Mouse (Mus musculus): ENCODE results near the gene Blvrb. TPM values are rescaled to one million over a fixed set of nuclear protein-coding genes. Genes with fewer than 3 reads are reported as not detected.

The Blvrb gene
- polyA plus RNA-seq, 1 experiment from 2014 or later, result 16.8 TPM

DNA sequence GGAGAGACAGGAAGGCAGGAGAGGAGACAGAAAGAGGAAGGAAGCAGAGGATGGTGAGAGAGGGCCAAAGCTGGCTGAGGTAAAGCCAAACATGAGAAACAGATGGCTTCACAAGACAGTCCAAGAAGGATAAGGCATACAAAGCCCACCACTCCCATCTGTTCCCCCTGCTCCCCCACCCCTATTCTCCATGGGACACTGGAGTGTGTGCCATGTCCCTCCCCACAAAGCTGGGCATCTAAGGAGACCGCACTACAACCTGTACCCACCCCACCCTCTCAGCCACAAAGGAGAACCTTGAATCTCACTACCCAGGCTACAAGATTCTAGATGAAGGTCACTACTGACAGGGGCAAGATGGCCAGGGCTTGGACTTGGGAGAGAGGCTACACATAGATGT, 20.4 kb upstream of the Blvrb start:
- Histone ChIP-seq H3K36me3 (ENCODE audit: poor library complexity, severe bottlenecking) (no peaks in the 10 kb centered on the region), H3K4me3 (no peak overlapping the region), H3K4me2 (no peak overlapping the region), H3K27me3 (peaks cover 2% of the 10 kb centered on the region; the same call in 1 of the 2 replicates), H3K4me1 (no peaks in the 10 kb centered on the region), H3K27ac (no peak overlapping the region), H3K9ac (no peak overlapping the region), H3K9me3 (replicated peaks) (peaks cover 10% of the 10 kb centered on the region)
- ATAC-seq, result no peak
- WGBS, result 80% methylated on average over 1 of the region's 1 CpGs

DNA sequence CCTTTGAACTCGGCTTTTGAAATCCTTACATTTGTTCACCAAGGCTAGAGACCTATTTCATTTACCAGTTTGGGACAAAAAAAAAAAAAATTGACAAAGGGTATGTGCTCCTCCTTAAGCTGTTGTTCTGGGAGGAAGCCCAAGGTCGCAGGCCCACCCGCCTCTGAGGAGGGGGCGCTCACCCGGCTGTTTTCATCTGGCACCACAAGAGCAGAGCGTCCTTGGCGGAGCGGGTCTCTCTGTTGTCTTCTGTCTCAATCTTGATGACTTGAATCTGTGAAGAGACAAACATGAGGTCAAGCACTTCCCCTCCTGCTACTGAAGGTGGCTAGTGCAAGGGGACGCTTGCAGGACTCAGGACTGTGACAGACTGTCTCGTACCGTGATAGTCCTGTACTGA, 19.8 kb upstream of the Blvrb start:
- Histone ChIP-seq H3K27ac (no peak overlapping the region), H3K36me3 (ENCODE audit: poor library complexity, severe bottlenecking) (no peaks in the 10 kb centered on the region), H3K27me3 (peaks cover 5% of the 10 kb centered on the region), H3K4me1 (no peaks in the 10 kb centered on the region), H3K4me3 (no peak overlapping the region), H3K9ac (no peak overlapping the region), H3K4me2 (no peak overlapping the region), H3K9me3 (replicated peaks) (peaks cover 8% of the 10 kb centered on the region)
- 75% methylated on average over 11 of the region's 11 CpGs for WGBS
- ATAC-seq, result no peak

DNA sequence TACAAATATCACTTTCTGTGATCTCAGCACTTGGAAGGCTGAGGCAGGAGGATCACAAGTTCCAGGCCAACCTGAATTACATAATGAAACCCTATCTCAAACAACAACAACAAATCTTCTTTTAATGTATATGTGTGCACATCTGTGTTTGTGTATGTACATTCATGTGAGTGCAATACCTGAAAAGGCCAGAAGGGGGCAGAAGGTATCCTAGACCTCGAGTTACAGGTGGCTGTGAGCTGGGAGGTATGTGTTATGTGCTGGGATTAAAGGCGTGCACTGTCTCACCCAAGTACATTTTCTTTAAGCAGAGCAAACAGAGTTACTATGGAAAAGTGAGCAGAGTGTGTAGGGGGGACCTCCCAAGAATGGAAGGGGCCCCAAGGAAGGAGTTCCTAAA, 18.6 kb upstream of the Blvrb start:
- H3K27ac ChIP-seq, result no peak overlapping the region
- no peak for ATAC-seq

DNA sequence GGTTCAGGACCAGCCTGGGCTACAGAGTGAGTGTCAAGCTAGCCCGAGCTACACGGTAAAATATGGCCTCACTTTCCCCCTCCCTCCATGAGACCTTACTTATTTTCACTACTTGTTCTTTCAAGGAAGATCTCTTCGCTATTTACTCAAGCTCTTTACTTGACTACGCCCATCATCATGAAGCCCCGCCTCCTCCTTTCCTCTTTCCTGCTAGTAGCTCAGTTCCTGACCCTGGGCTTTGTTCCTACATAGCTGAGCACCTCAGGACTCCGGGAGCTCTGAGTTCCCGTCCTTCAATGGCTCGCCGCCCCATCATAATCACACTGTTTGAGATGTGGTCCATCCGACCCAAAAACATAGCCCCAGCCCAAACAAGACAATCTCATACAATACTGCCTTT, 14.4 kb upstream of the Blvrb start:
- no peak overlapping the region for H3K4me3 ChIP-seq
- 36% methylated on average over 10 of the region's 10 CpGs for whole genome bisulfite sequencing
- peaks cover 24% of the 10 kb centered on the region for H3K27me3 ChIP-seq
- H3K9ac ChIP-seq, result no peak overlapping the region
- H3K4me2 ChIP-seq, result no peak overlapping the region
- ATAC-seq, result no peak
- no peaks in the 10 kb centered on the region for H3K4me1 ChIP-seq
- no peaks in the 10 kb centered on the region for H3K36me3 ChIP-seq (ENCODE audit: poor library complexity, severe bottlenecking)
- H3K27ac ChIP-seq, result no peak overlapping the region
- peaks cover 8% of the 10 kb centered on the region for H3K9me3 ChIP-seq (replicated peaks)

More for the DNA sequence above, 18.6 kb upstream of the Blvrb start:
- Histone ChIP-seq H3K36me3 (ENCODE audit: poor library complexity, severe bottlenecking) (no peaks in the 10 kb centered on the region), H3K9me3 (replicated peaks) (peaks cover 8% of the 10 kb centered on the region), H3K9ac (no peak overlapping the region), H3K4me2 (no peak overlapping the region), H3K4me3 (no peak overlapping the region), H3K4me1 (no peaks in the 10 kb centered on the region), H3K27me3 (peaks cover 15% of the 10 kb centered on the region)
- WGBS, result 58% methylated on average over 2 of the region's 2 CpGs

DNA sequence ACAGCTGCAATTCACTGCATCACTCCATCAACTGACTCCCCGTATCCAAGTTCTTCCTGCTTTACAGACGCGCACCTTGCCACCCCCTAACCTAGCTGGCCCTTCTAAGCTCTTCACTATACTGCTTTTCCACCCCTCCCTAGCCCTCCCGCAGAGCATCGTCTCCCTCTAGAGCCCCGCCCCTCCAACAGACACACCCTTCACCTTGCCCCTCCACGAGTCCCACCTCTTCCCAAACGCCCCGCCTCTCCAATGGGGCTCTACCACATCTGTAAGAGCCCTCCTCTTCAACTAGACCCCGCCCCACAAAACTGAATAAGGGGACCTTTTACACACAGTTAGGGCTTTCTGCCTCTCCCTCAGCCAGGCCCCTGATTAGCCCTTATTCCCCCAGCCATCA, 14.0 kb upstream of the Blvrb start:
- WGBS, result 11% methylated on average over 10 of the region's 10 CpGs
- H3K27ac ChIP-seq, result no peak overlapping the region
- peaks cover 24% of the 10 kb centered on the region for H3K27me3 ChIP-seq
- H3K9ac ChIP-seq, result no peak overlapping the region
- no peak overlapping the region for H3K4me2 ChIP-seq
- H3K4me3 ChIP-seq, result no peak overlapping the region
- ATAC-seq, result no peak
- no peaks in the 10 kb centered on the region for H3K36me3 ChIP-seq (ENCODE audit: poor library complexity, severe bottlenecking)
- peaks cover 8% of the 10 kb centered on the region for H3K9me3 ChIP-seq (replicated peaks)
- no peaks in the 10 kb centered on the region for H3K4me1 ChIP-seq

DNA sequence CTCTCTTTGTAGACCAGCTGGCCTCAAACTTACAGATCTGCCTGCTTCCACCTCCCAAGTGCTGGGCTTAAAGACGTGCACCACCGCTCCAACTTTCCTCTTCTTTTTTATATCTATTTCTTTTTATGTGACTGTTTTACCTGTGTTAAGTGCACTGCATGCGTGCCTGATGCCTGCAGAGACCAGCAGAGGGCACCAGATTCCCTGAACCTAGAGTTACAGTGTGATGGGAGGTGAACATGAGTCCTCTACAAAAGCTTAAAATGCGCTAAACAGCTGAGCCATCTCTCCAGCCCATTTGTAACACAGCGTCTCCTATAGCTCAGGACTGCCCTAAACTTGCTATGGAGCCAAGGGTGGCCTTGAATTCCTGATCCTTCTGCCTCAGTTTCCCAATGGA, 10.2 kb upstream of the Blvrb start:
- Histone ChIP-seq H3K27ac (no peak overlapping the region), H3K4me3 (no peak overlapping the region), H3K4me1 (no peaks in the 10 kb centered on the region), H3K4me2 (no peak overlapping the region), H3K36me3 (ENCODE audit: poor library complexity, severe bottlenecking) (no peaks in the 10 kb centered on the region), H3K9me3 (replicated peaks) (0 out of 2 replicates have a peak, but pooled peaks cover 3% of the 10 kb centered on the region), H3K27me3 (peaks cover 24% of the 10 kb centered on the region), H3K9ac (no peak overlapping the region)
- WGBS, result 59% methylated on average over 5 of the region's 5 CpGs
- ATAC-seq, result no peak

DNA sequence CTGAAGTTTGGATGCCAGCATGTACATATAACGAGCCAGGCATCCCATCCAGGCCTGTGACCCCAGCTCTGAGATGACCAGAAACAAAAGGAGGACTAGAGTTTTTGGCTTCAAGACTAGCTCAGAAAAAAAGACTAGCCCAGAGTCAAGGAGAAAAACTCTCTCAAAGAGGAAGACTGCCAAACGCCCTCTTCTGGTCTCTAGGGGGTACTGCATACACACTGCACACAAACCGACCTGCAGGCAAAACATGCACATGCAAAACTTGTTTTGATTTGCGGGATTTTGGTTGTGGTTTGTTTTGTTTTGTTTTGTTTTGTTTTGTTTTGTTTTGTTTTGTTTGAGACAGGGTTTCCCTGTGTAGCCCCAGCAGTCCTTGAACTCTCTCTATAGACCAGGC, 7.8 kb upstream of the Blvrb start:
- Histone ChIP-seq H3K4me3 (no peak overlapping the region), H3K4me1 (no peaks in the 10 kb centered on the region), H3K27me3 (peaks cover 9% of the 10 kb centered on the region), H3K36me3 (ENCODE audit: poor library complexity, severe bottlenecking) (no peaks in the 10 kb centered on the region), H3K4me2 (no peak overlapping the region), H3K27ac (no peak overlapping the region), H3K9me3 (replicated peaks) (0 out of 2 replicates have a peak, but pooled peaks cover 3% of the 10 kb centered on the region), H3K9ac (no peak overlapping the region)
- WGBS, result 79% methylated on average over 4 of the region's 4 CpGs
- no peak for ATAC-seq

DNA sequence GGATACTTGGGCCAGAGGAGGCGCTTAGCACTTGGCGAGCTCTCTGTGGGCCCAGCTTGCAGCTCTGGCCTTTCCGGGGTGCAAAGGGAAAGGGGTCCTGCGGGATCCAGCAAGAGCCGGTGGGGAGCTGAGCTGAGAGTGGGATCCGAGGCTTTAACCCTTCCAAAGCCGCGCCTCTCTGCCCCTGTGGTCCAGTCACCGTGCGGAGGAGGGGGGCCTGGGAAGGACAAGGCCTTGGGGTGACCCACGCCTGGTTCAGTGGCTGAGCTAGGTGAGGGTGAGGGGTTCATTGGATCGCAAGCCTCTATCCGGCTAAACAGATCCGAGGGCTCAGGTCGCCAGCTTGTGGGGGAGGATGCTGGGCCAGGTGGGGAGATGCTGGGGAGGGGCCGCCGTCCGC, 1.7 kb upstream of the Blvrb start:
- Histone ChIP-seq H3K4me1 (peaks cover 22% of the 10 kb centered on the region), H3K9me3 (replicated peaks) (no peaks in the 10 kb centered on the region), H3K4me2 (peak overlapping the region; percentile 95), H3K9ac (peak overlapping the region; percentile 80), H3K36me3 (ENCODE audit: poor library complexity, severe bottlenecking) (no peaks in the 10 kb centered on the region), H3K27me3 (peaks cover 31% of the 10 kb centered on the region), H3K27ac (no peak overlapping the region), H3K4me3 (peak overlapping the region; percentile 59)
- no peak for ATAC-seq
- 1% methylated on average over 15 of the region's 18 CpGs for WGBS

DNA sequence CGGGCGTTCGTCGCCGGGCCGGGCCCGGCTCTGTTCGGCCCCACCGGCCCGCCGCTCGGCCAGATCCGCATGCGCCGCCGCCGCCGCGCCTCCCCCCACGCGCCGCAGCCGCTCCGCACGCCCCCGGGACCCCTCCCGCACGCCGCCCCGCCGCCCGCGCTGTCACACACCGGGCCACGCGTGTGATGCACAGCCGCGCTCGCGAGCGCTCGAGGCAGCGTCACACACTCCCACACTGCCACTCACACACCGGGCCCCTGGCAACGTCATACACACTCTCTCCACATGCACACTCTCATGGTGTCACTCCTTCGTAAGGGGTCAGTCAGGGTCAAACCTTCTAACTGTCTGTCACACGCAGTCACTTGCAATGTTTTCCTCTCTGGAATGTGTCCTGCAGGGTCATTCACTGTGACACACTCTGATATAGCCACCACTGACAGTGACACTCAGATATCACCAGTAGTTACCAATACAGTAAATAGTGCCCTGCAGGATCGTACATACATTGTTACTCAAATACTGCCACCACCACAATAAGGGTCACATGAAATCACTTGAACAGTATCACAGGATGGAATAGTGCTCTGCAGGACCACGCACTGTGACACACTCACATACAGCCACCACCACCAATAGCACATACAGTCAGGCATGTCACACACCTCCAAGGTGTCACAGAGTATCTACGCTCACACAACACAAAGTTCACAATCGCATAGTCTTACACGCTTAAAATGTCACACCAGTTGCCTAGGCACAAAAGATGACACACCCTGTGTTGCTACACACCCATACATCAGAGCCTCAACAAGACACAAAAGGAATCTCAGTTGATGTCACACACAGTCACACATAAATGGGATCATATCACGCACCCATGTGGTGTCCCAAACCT, 1.0 kb upstream of the Blvrb start:
- Histone ChIP-seq H3K36me3 (ENCODE audit: poor library complexity, severe bottlenecking) (no peaks in the 10 kb centered on the region), H3K4me1 (peaks cover 22% of the 10 kb centered on the region), H3K9ac (peak overlapping the region; percentile 80), H3K27me3 (peaks cover 31% of the 10 kb centered on the region), H3K4me3 (peak overlapping the region; percentile 59), H3K9me3 (replicated peaks) (no peaks in the 10 kb centered on the region), H3K27ac (no peak overlapping the region), H3K4me2 (peak overlapping the region; percentile 95)
- peak; percentile 39 for ATAC-seq
- 12% methylated on average over 34 of the region's 53 CpGs for WGBS

DNA sequence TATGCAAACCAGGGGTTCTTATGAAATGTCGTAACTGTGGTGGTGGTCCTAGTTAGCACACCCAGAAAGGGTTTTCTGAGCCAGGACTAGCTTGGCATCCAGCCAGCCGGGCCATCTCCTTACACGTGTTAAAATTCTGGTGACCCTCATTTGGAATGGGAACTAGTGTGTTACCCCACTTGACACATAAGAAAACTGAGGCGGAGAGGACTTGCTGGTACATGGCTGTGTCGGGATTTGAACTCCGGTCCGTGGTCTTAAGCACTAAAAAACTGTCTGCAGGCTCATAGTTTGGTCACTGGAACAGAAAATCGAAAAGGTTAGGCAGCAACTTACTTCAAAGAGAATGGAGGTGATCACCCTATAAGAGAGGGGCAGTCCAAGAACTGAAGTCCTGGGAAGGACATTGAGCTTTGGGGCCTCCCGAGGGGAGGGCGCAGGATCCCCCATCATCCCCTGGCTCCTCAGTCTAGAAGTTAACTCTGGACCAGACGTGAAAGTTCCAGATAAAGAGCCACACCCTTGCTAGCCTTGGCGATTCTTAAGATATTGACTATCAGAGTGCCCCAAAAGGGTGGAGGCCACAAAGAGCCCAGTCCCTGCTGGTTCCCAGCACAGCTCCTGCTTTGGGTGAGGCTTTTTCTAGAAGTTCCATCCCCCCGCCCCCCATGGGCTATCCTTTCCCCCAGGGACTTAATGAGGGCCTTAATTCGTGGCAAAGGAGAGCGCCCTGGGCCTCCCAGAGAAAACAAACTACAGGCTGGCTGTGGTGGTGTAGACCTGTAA, 836 bp downstream of the Blvrb start:
- Histone ChIP-seq H3K9ac (peak overlapping the region; percentile 64; the same call in 1 of the 2 replicates), H3K27ac (no peak overlapping the region), H3K36me3 (ENCODE audit: poor library complexity, severe bottlenecking) (no peaks in the 10 kb centered on the region), H3K4me1 (peaks cover 22% of the 10 kb centered on the region), H3K9me3 (replicated peaks) (no peaks in the 10 kb centered on the region), H3K27me3 (peaks cover 31% of the 10 kb centered on the region), H3K4me2 (peak overlapping the region; percentile 95), H3K4me3 (peak overlapping the region; percentile 59)
- 60% methylated on average over 15 of the region's 15 CpGs for whole genome bisulfite sequencing
- no peak for ATAC-seq

DNA sequence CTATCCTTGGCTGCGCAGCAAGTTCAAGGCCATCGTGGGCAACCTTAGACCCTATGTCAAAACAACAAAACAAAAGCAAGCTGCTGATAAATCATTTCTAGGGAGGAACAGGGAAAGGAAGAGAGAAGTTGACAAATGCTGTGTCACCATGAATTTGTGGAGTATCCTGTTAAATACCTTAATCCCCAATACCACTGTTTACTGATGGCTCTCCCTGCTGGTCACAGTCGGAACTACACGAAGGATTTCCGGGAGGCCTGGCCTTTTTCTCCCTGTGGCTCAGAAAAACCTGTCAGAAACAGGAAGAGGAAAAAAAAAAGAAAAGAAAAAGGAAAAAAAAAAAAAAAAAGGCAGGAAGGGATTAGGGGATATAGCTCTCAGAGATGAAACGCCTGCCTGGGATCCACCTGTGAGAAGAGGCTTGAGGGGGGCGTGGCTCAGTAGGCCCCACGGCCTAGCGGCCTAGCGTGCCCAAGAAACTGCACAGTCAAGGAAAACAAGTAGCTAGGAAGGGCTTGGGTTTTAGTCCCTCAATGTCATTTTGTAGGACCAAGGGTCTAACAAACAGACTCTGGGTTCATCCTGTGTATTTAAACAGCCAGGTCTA, 1.6 kb downstream of the Blvrb start:
- no peak overlapping the region for H3K27ac ChIP-seq

DNA sequence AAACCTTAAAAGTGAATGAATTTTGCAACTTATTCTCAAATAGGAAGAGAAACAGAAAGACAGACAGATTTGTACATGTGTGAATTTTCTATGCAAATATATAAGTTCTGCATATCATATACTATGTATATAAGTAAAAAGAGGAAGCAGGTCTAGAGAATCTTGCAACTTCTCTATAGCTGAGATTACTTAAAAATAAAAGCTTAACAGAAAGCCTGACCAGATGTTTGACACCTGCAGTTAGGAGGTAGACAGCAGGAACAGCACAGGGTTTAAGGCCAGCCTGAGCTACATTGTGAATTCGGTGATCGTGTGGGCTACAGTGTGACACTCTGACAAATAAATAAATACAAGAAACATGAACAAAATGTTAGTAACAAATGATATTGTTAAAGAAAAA, 3.6 kb downstream of the Blvrb start:
- Histone ChIP-seq H3K4me1 (peaks cover 12% of the 10 kb centered on the region), H3K9me3 (replicated peaks) (no peaks in the 10 kb centered on the region), H3K9ac (no peak overlapping the region), H3K36me3 (ENCODE audit: poor library complexity, severe bottlenecking) (no peaks in the 10 kb centered on the region), H3K27me3 (peaks cover 9% of the 10 kb centered on the region), H3K4me2 (no peak overlapping the region), H3K27ac (no peak overlapping the region), H3K4me3 (no peak overlapping the region)
- no peak for ATAC-seq
- WGBS, result 90% methylated on average over 2 of the region's 2 CpGs

More for the DNA sequence above, 1.6 kb downstream of the Blvrb start:
- H3K4me2 ChIP-seq, result no peak overlapping the region
- peaks cover 29% of the 10 kb centered on the region for H3K27me3 ChIP-seq
- no peak for ATAC-seq
- H3K36me3 ChIP-seq (ENCODE audit: poor library complexity, severe bottlenecking), result no peaks in the 10 kb centered on the region
- H3K9me3 ChIP-seq (replicated peaks), result no peaks in the 10 kb centered on the region
- H3K4me3 ChIP-seq, result no peak overlapping the region
- 60% methylated on average over 10 of the region's 10 CpGs for WGBS
- peaks cover 22% of the 10 kb centered on the region for H3K4me1 ChIP-seq
- no peak overlapping the region for H3K9ac ChIP-seq

Measured in forebrain, embryonic 13.5 days (tissue).